Mouse (Mus musculus): ENCODE results near the gene Cacng8.

The Cacng8 gene

DNA sequence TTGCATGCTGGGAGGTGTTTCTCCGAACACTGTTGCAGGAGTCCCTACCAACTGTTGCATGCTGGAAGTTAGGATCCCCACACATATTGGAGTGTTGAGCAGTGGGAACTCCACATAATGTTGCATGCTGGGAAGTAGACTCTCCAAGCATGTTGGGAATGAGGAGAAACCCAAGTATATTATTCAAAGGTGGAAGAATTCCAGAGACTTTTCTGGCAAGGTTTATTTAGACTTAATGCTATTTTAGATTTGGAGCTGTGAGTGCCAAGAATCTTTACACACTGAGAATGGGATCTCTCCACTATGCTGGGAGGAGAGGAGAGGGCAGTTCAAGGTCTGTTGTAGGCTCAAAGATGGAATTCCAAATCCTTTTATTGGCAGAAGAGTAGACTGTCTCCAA is 41.6 kb downstream of the Cacng8 start:
- no peak for DNase-seq (ENCODE audit: low read depth)

DNA sequence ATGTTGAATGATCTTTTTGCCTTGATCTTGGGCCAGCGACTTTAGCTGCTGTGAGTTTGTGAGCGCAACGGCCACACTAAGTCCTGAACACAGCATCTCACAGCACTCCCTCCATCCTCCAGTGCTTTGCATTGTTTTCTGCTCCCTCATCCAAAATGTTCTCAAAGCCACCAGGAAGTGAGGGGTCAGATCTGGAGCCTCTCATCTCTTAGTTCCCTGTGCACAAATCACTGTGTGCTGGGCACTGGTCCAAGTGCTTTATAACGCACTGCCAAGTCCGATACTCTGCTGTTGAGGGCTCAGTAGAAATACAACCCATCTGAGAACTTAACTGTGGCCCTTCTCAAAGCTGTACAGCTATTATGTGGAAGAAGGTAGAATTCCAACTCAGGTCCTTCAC is 47.5 kb downstream of the Cacng8 start:
- DNase-seq (ENCODE audit: low read depth): no peak

DNA sequence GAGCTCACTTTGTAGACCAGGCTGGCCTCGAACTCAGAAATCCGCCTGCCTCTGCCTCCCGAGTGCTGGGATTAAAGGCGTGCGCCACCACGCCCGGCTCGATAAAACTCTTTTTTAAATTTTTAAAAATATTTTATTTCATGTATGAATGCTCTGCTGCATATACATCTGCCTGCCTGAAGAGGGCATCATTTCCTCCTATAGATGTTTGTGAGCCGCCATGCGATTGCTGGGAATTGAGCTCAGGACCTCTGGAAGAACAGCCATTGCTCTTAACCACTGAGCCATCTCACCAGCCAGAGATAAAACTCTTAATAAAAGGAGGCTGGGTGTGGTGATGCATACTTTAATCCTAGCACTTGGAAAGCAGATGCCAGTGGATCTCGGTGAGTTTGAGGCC is 49.5 kb downstream of the Cacng8 start:
- DNase-seq (ENCODE audit: low read depth): no peak

DNA sequence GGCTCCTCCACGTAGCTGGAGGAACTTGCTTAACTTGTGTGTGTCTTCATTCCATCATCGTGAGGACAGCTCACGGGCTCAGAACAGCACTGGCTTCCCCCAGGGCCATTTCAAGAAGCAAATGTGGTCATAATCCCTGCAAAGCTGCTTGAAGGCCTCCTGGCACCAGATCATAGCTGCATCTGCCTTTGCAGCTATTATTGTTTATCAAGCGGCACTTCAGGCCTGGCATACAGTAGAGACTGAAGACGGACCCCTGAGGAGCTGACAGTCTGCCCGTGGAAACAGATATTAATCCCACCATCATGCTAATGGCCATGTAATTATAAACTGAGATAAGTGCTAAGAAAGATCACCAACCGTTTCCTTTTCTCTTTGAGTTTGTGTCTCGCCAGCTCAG is 50.0 kb downstream of the Cacng8 start:
- no peak for DNase-seq (ENCODE audit: low read depth)

DNA sequence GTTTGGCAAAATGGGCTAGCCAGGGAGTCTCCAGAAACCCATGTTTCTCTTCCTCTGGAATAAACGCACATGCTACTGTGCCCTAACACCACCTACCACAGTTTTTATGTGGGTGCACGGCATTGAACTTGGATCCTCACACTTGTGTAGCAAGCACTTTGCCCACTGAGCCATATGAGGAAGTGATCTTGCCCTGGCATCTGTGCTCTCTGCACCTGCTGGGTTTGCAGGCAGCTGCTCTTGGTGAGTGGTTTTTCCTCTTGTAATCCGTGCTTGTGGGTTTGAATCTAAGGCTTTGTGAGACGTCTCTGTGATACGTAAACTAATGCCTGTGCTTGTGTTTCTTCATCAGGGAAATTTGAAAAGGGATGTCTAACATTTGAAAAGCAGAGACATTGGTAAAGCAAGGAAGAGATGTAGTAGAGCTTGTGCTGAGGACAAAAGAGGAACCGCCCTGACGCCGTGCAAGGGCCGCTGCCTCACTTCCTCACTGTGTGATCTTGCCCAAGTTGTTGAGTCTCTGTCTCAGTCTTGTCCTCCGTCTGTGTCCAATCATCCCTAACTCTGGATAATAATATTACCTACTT is 52.1 kb downstream of the Cacng8 start:
- no peak for DNase-seq (ENCODE audit: low read depth)

DNA sequence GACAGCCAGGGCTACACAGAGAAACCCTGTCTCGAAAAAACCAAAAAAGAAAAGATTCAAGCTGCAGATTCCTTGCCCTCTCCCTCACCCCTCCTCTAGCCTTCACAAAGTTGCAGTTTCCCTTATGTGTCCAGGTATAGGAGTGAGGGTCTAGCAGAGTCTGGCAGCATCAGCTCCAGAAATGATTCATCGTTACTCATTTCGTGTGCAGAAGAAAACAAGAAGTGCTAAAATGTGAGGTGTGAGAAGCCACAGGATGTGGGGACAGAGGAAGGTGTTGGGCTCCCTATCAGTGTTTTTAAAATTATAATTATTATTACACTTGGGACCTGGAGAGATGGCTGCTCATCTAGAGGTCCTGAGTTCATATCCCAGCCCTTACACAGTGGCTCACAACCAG is 54.2 kb downstream of the Cacng8 start:
- DNase-seq (ENCODE audit: low read depth): no peak

DNA sequence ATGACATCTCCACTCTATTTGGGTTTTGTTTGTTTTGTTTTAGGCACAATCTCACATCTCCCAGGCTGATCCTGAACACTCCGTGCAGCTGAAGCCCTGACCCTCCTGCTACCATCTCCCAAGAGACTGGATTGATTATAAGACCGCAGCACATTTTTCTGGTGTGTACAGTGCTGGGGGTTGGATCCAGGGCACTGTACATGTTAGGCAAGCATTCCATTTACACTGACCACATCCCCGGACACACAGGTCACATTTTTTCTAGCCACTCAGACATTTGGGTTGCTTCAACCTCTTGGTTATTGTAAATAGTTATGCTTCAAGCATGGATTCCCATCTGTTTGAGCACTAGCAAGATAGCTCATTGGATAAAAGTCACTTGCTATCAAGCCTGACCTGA is 56.1 kb downstream of the Cacng8 start:
- no peak for DNase-seq (ENCODE audit: low read depth)

DNA sequence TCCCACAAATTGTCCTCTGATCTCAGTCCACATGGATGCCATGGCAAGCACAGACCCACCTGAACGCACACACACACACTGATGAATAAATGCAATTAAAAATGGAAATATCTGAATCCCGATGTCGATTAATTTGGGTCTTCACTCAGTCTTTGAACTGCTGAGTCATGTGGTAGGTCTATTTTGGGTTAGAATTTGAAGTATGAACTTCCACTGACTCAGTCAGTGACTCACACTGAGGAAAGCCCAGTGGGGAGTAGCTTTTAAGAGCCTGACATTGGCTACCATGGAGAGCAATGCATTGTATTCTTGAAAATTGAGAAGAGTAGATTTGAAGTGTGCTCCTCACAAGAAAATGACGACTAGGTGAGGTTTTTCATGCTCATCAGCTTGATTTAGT is 56.5 kb downstream of the Cacng8 start:
- no peak for DNase-seq (ENCODE audit: low read depth)

DNA sequence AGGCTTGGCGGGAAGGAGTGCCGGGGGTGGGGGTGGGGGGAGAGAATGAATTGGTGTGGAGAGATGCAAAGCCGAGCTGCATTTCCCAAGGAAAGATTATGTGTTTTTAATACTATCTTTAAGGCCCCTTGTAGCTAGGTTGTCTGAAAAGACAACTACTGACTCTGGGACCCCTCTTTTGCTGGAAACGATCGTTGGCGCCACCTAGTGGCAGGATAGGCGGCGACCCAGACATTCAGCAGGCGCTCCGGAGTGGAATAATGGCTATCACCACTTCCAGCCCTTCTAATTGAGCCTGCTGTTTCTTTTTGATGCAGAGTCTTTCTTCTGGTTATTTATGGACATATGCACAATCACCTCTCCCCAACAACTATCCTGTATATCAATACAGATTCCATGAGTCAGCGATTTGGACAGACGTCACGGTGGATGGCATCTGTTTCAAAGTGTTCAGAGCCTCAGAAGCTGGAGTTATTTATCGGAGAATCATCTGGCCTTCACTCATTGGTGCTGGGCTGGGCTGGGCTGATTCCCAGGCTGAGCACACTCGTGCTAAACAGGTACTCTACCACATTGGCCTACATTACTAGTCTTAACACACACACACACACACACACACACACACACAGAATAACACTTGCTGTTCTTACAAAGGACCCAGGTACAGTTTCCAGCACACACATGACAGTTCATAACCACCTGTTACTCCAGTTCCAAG is 58.4 kb downstream of the Cacng8 start:
- DNase-seq (ENCODE audit: low read depth): peak; percentile 17

DNA sequence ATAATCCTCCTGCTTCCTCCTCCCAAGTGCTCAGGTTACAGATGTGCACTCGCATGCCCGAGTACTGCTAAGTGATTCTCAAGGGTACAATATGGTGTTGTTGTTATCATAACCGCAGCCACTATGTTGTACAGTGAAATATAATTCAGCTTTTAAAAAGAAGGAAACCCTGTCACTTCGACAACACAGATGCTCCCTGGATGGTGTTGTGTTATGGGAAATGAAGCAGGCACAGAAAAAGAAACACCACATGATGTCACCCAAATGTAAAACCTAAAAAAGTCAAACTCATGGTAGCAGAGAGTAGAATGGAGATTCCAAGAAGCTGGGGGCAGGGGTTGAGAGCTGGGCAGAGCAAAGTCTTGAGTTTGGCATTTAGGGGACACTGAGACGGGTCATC is 60.2 kb downstream of the Cacng8 start:
- no peak for DNase-seq (ENCODE audit: low read depth)

DNA sequence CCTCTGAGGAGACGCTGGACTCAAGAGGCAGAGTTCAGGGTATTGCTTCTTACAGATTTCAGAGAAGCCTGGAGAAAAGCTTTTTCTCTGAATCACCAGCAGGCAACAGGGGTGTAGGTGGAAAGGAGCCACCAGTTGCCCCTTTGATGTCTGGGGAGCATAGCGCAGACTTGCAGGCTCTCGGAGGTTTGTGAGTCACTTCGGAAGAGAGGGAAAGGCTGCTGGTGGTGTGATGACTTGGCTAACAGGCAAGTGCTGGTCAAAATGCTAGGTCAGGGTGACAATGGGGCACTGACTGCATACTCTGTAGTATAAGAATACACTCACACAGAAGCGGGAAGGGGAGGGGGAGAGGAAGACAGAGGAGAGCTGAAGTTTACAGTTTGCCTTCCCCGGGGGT is 60.7 kb downstream of the Cacng8 start:
- DNase-seq (ENCODE audit: low read depth): no peak

DNA sequence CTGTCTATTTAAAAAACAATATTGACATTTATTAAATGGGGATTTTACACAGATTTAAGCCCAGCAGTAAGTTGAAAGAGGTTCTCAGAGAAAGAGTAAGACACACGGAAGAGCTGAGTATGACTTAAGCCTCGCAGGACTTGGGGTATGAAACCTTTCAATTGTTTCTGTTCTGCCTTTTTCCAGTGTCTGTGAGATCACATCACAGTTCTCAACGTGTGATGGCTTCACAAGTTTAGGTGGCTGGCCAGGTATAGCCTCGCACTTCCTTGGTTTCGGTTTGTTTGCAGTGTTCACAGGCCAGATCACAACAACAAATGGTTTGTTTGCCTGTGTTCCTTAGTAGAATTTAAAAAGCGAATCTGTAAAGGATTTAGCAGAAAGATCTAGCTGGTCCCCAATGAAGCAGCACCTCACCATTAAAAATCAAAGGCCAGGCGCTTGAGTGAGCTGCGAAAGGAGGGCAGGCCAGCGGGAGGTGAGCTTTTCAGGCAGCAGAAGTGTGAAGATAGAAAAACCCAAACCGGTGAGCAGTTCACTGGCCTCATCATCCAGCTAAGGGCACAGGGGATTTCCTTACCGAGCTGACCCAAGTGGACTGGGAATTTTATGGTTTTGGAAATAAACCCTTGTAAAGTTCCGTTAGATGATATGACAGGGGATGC is 62.5 kb downstream of the Cacng8 start:
- no peak for DNase-seq (ENCODE audit: low read depth)

DNA sequence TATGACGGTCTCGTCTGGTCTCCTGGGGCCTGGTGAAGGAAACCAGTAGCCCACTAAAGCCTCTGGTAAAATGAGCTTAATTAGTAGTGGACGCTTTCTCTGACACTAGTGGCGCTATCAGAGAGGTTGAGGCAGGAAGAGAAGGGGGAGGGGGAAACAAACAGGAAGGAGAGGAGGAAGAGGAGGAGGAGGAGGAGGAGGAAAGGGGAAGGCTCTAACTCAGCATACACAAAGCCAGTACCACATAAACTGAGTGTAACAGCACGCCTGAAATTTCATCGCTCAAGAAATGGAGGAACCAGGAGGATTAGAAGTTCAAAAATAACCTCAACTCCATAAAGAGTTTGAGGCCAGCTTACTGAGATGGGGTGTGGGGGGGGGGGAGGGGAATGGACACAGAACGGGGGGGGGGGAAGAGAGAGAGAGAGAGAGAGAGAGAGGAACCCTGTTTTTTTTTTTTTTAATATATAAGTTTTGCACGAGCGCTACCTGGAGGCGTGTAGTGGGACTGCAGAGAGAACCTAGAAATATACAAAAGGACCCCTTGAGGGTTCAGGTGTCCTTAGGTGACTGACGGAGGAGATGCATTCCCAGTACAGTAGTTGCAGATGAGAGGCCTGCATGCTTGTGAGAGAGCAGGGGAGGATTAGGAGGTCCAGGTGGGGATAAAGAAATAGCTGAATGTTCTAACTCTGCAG is 63.2 kb downstream of the Cacng8 start:
- DNase-seq (ENCODE audit: low read depth): no peak

DNA sequence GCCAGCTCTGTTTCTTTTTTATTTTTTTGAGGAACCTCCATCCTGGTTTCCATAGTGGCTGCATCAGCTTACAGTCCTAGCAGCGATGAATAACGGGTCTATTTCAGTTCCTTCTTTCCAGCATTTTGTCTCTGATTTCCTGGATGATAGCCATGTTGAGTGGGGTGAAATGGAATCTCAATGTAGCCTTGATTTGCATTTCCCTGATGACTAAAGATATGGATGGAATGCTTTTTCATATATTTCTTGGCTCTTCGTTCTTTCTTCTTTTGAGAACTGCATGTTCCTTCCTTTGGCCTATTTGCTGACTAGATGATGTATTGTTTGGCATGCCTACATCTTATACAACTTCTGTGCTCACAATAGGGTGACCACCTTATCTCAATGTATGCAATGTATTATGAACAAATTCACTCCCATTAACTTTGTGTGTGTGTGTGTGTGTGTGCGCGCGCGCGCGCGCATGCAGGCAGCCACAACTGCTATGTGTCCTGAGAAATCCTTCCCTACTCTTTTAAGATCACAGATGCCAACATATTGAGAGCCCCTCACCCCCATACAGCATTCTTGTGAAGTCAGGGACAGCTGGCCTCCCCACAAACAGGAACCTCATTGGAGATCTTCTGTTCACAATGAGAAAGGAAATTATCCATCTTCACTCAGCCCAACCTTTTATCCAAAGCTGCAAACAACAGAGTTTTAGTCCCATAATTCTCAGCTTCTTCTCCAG is 66.8 kb downstream of the Cacng8 start:
- DNase-seq (ENCODE audit: low read depth): no peak

DNA sequence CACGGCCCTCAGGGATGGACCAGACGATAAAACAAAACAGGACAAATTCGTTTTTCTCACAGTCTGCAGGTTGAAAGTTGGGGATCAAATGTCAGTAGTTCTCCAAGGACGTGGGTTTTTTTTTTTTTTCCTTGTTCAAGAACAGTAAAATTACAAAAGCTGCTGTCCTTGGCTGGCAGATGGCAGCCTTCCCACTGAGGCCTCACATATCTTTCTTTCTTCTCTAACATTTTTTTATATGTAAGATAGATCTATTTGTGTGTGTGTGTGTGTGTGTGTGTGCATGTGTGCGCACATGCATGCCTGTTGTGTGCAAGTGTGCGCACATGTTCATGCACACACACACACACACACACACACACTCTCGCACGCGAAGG is 67.3 kb downstream of the Cacng8 start:
- no peak for DNase-seq (ENCODE audit: low read depth)

DNA sequence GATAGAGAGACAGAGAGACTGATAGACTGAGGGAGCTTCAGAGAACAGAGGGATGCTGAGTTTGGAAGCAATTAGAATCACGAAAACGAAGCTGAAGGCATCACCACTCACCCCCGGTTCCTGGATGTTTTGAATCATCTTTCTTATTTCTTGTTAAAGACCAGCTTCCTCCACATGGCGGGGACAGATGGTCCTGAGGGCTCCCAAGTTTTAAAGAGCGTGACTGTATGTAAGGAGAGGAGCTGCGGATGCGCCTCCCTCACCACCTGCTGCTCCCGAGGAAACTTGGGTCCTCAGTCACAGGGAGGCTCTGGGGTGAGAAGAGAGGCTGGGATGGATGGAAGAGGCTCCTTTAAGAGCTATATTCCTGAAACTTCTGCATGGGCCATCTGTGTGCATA is 69.8 kb downstream of the Cacng8 start:
- DNase-seq (ENCODE audit: low read depth): no peak

DNA sequence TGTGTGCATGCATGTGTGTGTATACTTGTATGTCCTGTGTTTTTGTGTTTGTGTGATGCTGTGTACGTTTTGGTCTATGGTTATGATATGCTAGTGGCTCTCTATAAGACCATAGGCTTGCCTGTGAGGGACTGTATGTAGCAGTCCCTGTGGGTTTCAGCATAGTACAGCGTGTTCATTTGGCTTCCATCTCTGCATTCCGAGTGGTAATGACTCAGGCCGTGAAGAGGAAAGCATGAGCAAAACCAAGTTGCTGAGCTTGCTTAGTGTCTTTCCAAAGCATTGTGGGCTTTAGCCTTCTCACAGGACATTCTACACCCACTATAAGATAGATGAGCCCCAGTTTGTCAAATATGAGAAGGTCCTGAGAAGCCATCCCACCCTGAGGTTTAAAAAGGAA is 72.8 kb downstream of the Cacng8 start:
- no peak for DNase-seq (ENCODE audit: low read depth)
